Mouse (Mus musculus) stomach, embryonic 16.5 days (tissue): ENCODE results near the gene Rab31. TPM values are rescaled to one million over a fixed set of nuclear protein-coding genes. Genes with fewer than 3 reads are reported as not detected.

ENCODE experiments used
- ATAC-seq: fragments of 200-750 bp; cut with Nextera tagmentation; 2 replicates; pipeline ENCODE4 v1.8.0; 2017; ENCODE audit warnings: moderate number of reproducible peaks, moderate TSS enrichment; ENCODE audit not compliant: insufficient read depth, low FRiP score
- H3K27ac ChIP-seq: fragments of 300-500 bp; sonication (generic); 2 replicates; pipeline ENCODE4 v1.5.1; 2014; ENCODE audit warnings: low read length
- H3K27me3 ChIP-seq: fragments of 300-500 bp; sonication (generic); 2 replicates; pipeline ENCODE4 v1.6.1; 2014; ENCODE audit warnings: low read length, control low read depth, mixed read lengths; ENCODE audit not compliant: control insufficient read depth, insufficient read depth
- H3K36me3 ChIP-seq: fragments of 300-500 bp; sonication (generic); 2 replicates; pipeline ENCODE4 v1.6.1; 2014; ENCODE audit warnings: low read length; ENCODE audit not compliant: control insufficient read depth, insufficient read depth
- H3K4me1 ChIP-seq: fragments of 300-500 bp; sonication (generic); 2 replicates; pipeline ENCODE4 v1.6.1; 2014; ENCODE audit warnings: low read length, control low read depth, mixed read lengths; ENCODE audit not compliant: control insufficient read depth, insufficient read depth
- H3K4me2 ChIP-seq: fragments of 300-500 bp; sonication (generic); 2 replicates; pipeline ENCODE4 v1.6.1; 2014; ENCODE audit warnings: low read depth, low read length, mixed read lengths
- H3K4me3 ChIP-seq: fragments of 300-500 bp; sonication (generic); replicated peaks from 2 replicates; pipeline ENCODE4 v1.5.1; 2014; ENCODE audit warnings: mild to moderate bottlenecking, low read length
- H3K9ac ChIP-seq: fragments of 300-500 bp; sonication (generic); 2 replicates; pipeline ENCODE4 v1.6.1; 2014; ENCODE audit warnings: low read length
- H3K9me3 ChIP-seq: fragments of 300-500 bp; sonication (generic); replicated peaks from 2 replicates; pipeline ENCODE4 v1.6.1; 2016; ENCODE audit warnings: low read length, control low read depth; ENCODE audit not compliant: control insufficient read depth
- WGBS: fragments of 180-500 bp; shearing (Covaris S2); extraction: QIAGEN DNeasy Blood & Tissue Kit; methylation state at CpG from one replicate; pipeline ENCODE4 v1.1.7; 2014; 5-methylcytosine and 5-hydroxymethylcytosine counted together
- polyA plus RNA-seq: library from polyadenylated mRNA; unstranded; fragments of >200 nt; fragmentation: Nextera tagmentation; extraction: Ambion mirVana; gene quantifications from 2 replicates; pipeline ENCODE4 v1.2.1, GENCODE M21; 2015

Gene Rab31
- polyA plus RNA-seq, 1 experiment from 2014 or later = 34.6 TPM

- Histone ChIP-seq H3K4me2 (no peak overlapping the region), H3K27me3 (no peaks in the 10 kb centered on the region), H3K9me3 (0 out of 2 replicates have a peak, but pooled peaks cover 3% of the 10 kb centered on the region), H3K9ac (no peak overlapping the region), H3K36me3 (0 out of 2 replicates have a peak, but pooled peaks cover 4% of the 10 kb centered on the region), H3K4me3 (no peak overlapping the region), H3K27ac (no peak overlapping the region), H3K4me1 (peaks cover 19% of the 10 kb centered on the region; the same call in 1 of the 2 replicates)
- 71% methylated on average over 7 of the region's 7 CpGs for WGBS
- ATAC-seq = no peak
Measured at GRCm38 (mm10) chr17:65786225-65786624, 13.7 kb upstream of the Rab31 start.

GRCm38 (mm10) chr17:65785707-65786106 is 13.2 kb upstream of the Rab31 start:
- Histone ChIP-seq H3K36me3 (0 out of 2 replicates have a peak, but pooled peaks cover 4% of the 10 kb centered on the region), H3K9me3 (0 out of 2 replicates have a peak, but pooled peaks cover 3% of the 10 kb centered on the region), H3K9ac (no peak overlapping the region), H3K4me3 (no peak overlapping the region), H3K27me3 (no peaks in the 10 kb centered on the region), H3K4me2 (no peak overlapping the region), H3K27ac (no peak overlapping the region), H3K4me1 (peaks cover 19% of the 10 kb centered on the region; the same call in 1 of the 2 replicates)
- ATAC-seq = no peak

GRCm38 (mm10) chr17:65784610-65785140 is 12.1 kb upstream of the Rab31 start:
- Histone ChIP-seq H3K9me3 (0 out of 2 replicates have a peak, but pooled peaks cover 3% of the 10 kb centered on the region), H3K27me3 (no peaks in the 10 kb centered on the region), H3K4me3 (peak overlapping the region; percentile 32), H3K36me3 (0 out of 2 replicates have a peak, but pooled peaks cover 4% of the 10 kb centered on the region), H3K9ac (peak overlapping the region; percentile 52; the same call in 1 of the 2 replicates), H3K4me1 (peaks cover 19% of the 10 kb centered on the region; the same call in 1 of the 2 replicates), H3K27ac (peak overlapping the region; percentile 19; the same call in 1 of the 2 replicates), H3K4me2 (peak overlapping the region; percentile 77)
- WGBS = 55% methylated on average over 8 of the region's 8 CpGs
- ATAC-seq = no peak

GRCm38 (mm10) chr17:65783182-65784161 is 10.9 kb upstream of the Rab31 start:
- H3K27ac ChIP-seq = peak overlapping the region; percentile 96
- H3K27me3 ChIP-seq = no peaks in the 10 kb centered on the region
- H3K36me3 ChIP-seq = 0 out of 2 replicates have a peak, but pooled peaks cover 4% of the 10 kb centered on the region
- peak; percentile 74 for ATAC-seq
- H3K4me2 ChIP-seq = peak overlapping the region; percentile 77
- under 1% methylated on average over 96 of the region's 135 CpGs for WGBS
- H3K9ac ChIP-seq = peak overlapping the region; percentile 100
- H3K9me3 ChIP-seq = 0 out of 2 replicates have a peak, but pooled peaks cover 3% of the 10 kb centered on the region
- peak overlapping the region; percentile 95 for H3K4me3 ChIP-seq
- peaks cover 17% of the 10 kb centered on the region; the same call in 1 of the 2 replicates for H3K4me1 ChIP-seq

- peak; percentile 91 for ATAC-seq
- H3K36me3 ChIP-seq = 0 out of 2 replicates have a peak, but pooled peaks cover 4% of the 10 kb centered on the region
- 0 out of 2 replicates have a peak, but pooled peaks cover 3% of the 10 kb centered on the region for H3K9me3 ChIP-seq
- peak within 1 kb of the TSS; percentile 77 for H3K4me2 ChIP-seq
- no peaks in the 10 kb centered on the region for H3K27me3 ChIP-seq
- H3K4me1 ChIP-seq = peaks cover 13% of the 10 kb centered on the region; the same call in 1 of the 2 replicates
- H3K27ac ChIP-seq = peak within 1 kb of the TSS; percentile 96
- under 1% methylated on average over 80 of the region's 81 CpGs for WGBS
- peak within 1 kb of the TSS; percentile 100 for H3K9ac ChIP-seq
- H3K4me3 ChIP-seq = peak within 1 kb of the TSS; percentile 95
Measured at GRCm38 (mm10) chr17:65782551-65783141, 10.1 kb upstream of the Rab31 start, which contains the start of gene Ppp4r1. Ppp4r1 (plus strand) TSS chr17:65782573.

GRCm38 (mm10) chr17:65780970-65781369 is 8.4 kb upstream of the Rab31 start:
- 89% methylated on average over 2 of the region's 2 CpGs for WGBS
- ATAC-seq = no peak
- Histone ChIP-seq H3K9me3 (0 out of 2 replicates have a peak, but pooled peaks cover 3% of the 10 kb centered on the region), H3K9ac (no peak overlapping the region), H3K4me2 (no peak overlapping the region), H3K27me3 (no peaks in the 10 kb centered on the region), H3K36me3 (0 out of 2 replicates have a peak, but pooled peaks cover 4% of the 10 kb centered on the region), H3K4me1 (peaks cover 9% of the 10 kb centered on the region; the same call in 1 of the 2 replicates), H3K4me3 (no peak overlapping the region), H3K27ac (no peak overlapping the region)

- H3K4me1 ChIP-seq = peaks cover 7% of the 10 kb centered on the region; the same call in 1 of the 2 replicates
- no peak overlapping the region for H3K4me2 ChIP-seq
- H3K27ac ChIP-seq = no peak overlapping the region
- WGBS = 84% methylated on average over 4 of the region's 4 CpGs
- no peaks in the 10 kb centered on the region for H3K36me3 ChIP-seq
- no peak overlapping the region for H3K9ac ChIP-seq
- no peaks in the 10 kb centered on the region for H3K27me3 ChIP-seq
- no peak for ATAC-seq
- no peak overlapping the region for H3K4me3 ChIP-seq
- no peaks in the 10 kb centered on the region for H3K9me3 ChIP-seq
Measured at GRCm38 (mm10) chr17:65777461-65777860, 4.9 kb upstream of the Rab31 start.

GRCm38 (mm10) chr17:65776228-65776627 is 3.7 kb upstream of the Rab31 start:
- H3K9ac ChIP-seq = no peak overlapping the region
- H3K27ac ChIP-seq = no peak overlapping the region
- no peaks in the 10 kb centered on the region for H3K36me3 ChIP-seq
- no peaks in the 10 kb centered on the region for H3K9me3 ChIP-seq
- 81% methylated on average over 1 of the region's 1 CpGs for WGBS
- no peak overlapping the region for H3K4me2 ChIP-seq
- H3K4me1 ChIP-seq = peaks cover 7% of the 10 kb centered on the region
- no peak for ATAC-seq
- H3K27me3 ChIP-seq = no peaks in the 10 kb centered on the region
- no peak overlapping the region for H3K4me3 ChIP-seq
